Mouse (Mus musculus) heart, postnatal 4 days (tissue): ENCODE data around the gene Atf7ip. TPM values are rescaled to one million over a fixed set of nuclear protein-coding genes. Genes with fewer than 3 reads are reported as not detected.

ENCODE experiments used
- DNase-seq: peaks from one replicate; pipeline ENCODE4 v3.0.0; 2021
- total RNA-seq, 2 experiments: library from RNA; stranded (reverse); gene quantifications; 2 replicates each; pipeline ENCODE4 v1.2.3; 2021

Gene Atf7ip
- total RNA-seq, 2 experiments from 2014 or later = 107 to 108 TPM

GRCm38 (mm10) chr6:136486801-136487553, 19.0 kb upstream of the Atf7ip start:
- no peak for DNase-seq

DNA sequence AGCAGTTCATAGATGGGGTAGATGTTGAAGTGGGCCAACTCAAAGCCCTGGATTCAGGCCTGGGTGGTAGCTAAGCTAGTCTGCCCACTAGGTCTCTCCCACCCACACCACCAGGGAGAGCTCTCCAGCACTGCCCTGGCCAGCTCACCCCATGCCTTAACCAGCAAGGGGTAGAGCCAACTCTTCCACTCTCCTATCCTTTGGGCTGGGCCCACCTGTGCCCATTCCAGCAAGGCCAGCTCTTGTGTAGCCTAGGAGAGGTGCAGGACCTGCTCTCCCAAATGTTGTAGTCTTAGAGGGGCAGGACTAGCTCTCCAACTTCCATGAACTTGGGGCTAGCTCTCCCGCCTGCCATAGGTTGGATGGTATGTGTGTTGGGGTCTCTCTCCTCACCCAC, 18.4 kb upstream of the Atf7ip start:
- DNase-seq = no peak

DNA sequence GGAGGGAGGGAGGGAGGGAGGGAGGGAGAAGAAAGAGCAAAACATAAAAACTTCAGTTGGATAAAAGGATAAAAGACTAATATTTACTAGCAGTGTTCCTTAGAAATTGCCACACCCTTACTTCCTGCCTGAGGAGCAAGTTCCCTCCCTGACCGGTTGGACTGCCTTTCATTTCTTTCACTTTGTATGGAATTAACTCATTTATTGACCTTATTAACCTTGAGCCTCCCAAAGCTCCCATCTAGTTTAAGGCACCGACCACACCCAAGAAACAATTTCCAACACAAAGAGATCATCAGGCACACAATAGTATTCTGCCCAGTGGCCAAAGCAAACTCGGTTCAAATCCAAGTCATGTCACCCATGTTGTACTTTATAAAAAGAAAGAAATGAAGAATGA, 16.1 kb upstream of the Atf7ip start:
- DNase-seq = no peak

DNA sequence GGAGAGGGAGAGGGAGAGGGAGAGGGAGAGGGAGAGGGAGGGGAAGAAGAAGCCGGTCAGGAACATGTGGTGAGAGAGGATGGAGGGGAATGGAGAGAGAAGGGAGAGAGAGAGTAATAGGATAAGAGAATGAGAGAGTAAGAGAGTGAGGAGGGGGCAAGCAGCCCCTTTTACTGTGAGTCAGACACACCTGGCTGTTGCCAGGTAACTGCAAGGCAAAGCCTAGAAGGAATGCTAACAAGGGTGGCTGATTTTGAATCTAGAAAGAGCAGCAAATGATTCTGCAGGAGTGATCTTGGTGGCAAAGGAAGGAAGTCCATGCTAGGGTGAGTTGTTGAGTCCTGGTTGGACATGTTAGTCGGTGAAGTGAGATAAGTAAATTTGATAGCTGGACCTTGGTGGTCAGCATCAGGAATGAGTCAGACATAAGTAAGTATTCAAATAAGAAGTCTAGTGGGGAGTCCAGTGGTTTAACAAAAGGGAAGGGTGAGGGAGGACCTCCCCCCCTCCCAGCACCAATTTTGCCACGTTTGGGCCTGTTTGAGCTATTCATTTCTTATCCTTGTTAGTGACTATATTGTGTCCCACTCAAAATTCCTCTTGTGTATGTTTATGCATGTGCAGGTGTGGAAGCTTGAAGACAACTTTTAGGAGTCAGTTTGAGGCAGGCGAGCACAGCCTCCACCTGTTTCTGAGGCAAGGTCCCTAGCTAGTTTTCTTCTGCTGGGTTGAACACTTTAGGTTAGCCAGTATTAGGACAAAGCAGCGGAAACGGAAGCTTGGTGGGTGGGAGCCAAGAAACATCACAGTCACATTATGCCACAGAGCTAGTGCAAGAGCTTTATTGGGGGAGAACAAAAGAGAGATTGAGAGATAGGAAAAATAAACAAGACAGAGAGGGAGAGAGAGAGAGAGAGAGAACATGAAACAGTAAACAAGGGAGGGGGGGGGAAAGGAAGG, 15.2 kb upstream of the Atf7ip start:
- DNase-seq = peak; percentile 25

DNA sequence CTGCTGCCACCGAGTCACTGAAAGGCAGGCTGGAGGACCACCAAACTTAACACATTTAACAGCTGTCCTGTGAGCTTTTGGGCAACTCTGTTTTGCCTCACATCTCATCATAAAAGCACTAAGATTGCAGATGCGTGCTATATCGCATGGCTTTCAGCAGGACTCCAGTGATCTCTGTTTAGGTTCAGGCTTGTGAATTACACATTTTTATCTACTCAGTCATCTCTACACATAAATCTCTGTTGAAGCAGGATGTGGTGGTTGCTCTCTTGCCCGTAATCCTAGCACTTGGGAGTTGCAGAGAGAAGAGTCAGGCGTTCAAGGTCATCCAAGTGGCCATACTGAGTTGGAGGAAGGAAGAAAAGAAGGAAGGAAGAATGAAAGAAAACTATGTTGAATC, 14.3 kb upstream of the Atf7ip start:
- DNase-seq = no peak

- no peak for DNase-seq
These were observed 13.7 kb upstream of the Atf7ip start for GRCm38 (mm10) chr6:136492251-136492650.

DNA sequence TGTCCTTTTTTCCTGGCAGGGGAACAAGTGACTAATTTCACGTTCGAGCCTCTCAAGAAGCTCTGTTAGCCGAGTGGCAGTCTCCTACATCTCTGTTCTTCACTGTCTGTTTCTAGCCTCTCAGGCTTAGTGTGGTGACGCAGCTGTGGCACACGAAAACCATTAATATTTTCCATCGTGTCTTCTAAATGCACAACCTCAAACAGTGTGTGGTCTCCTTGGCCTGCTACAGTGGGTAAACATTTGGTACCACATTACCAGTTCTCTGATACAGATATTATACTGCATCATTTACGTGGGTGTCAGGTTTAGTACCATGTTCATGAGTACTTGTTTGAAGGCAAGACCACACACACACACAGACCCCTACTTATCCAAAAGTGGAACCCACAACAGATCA, 12.5 kb upstream of the Atf7ip start:
- no peak for DNase-seq

GRCm38 (mm10) chr6:136493910-136494751, 11.8 kb upstream of the Atf7ip start:
- no peak for DNase-seq

- no peak for DNase-seq
These were observed 10.9 kb upstream of the Atf7ip start for GRCm38 (mm10) chr6:136495023-136495422.

DNA sequence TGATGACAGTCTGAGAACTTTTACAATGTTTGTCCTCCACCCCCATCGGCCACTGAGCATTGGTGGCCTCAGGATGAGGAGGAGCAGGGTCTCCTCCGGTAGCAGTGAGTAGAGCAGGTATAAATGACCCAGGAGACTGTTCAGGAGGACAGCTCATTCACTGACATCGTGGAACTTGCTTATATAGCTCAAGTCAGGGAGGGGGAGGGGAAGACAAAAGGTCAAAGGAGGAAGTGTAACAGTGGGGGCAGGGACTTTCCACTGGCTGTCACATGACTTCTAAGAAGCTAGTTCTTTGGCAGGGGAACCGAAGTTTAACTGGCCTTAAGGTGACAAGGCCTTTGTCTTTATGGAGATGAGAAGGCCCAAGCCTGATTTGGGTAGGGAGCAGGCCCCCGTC, 8.2 kb upstream of the Atf7ip start:
- no peak for DNase-seq

DNA sequence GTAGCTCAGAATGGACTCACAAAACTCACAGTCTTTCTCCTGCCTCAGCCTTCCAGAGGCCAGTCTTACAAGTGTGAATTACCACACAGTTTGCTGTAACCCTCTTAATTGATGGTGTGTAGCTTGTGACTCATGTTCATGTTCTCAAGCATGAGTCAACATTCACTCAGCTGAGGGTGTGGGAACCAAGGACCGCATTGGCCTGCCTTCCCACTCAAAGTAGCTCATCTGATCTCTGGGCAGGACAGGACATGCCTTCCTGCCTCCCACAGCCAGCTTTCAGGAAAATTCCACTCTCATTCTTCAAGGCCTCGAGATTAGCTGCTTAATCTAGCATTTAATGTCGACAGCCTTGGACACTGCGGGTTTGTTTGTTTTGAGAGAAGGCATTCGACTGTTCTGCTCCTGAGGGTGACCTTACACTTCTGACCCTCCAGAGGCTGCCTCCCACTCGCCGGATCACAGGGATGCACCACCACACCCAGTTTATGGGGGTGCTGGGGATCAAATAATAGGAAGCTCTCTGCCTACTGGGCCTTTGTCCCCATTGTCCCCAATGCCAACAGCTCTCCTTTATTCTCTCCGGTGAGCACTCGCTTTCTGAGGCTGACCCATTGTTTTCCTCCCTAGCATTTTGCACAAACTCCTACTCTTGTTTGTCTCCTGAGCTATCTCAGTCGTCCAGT, 6.5 kb upstream of the Atf7ip start:
- no peak for DNase-seq

DNA sequence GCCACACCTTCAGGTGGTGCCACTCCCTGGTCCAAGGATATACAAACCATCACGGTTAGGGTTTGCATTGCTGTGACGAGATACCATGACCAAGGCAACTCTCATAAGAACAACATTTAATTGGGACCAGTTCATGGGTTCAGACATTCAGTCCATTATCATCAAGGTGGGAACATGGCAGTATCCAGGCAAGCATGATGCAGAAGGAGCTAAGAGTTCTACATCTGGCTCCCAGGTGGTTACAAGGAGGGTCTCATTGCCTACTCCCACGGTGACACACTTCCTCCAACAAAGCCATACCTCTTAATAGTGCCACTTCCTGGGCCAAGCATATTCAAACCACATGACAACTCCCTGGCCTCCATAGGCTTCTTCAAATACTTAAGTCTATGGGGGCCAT, 2.7 kb downstream of the Atf7ip start:
- DNase-seq = no peak

DNA sequence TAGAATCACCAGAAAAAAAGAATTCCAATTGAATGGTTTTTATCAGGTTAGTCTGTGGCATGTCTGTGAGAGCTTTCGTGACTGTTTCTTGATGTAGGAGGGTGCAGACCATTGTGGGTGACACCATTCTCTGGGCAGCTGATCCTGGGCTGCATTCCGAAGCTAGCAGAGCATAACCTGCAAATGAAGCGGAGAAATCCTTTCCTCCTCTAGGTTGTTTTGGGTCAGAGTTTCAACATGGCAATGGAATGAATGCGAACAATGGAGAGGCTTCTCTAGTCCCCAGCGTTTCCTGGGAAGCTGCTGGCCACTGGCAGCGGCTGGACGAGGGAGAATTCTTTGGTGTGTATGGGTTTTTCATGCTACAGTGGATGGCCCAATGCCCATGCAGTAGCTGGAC, 5.0 kb downstream of the Atf7ip start:
- no peak for DNase-seq

- no peak for DNase-seq
These were observed 6.4 kb downstream of the Atf7ip start for GRCm38 (mm10) chr6:136512351-136512750.

GRCm38 (mm10) chr6:136516626-136517025, 10.7 kb downstream of the Atf7ip start:
- no peak for DNase-seq

DNA sequence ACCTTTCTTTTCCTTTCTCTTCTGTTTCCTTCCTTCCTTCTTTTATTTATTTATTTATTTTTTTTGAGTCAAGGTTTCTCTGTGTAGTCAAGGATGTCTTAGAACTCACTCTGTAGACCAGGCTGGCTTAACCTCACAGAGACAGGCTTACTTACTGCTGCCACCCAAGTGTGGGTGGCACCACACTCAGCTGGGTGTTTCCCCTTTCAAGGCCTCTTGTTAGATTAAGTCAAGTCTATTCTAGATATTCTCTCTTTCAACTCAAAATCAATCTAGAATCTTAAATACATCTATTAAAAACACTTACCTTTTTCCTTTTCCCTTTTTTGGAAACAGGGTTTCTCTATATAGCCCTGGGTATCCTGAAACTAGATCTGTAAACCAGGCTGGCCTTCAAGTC, 11.3 kb downstream of the Atf7ip start:
- no peak for DNase-seq

GRCm38 (mm10) chr6:136518537-136519246, 12.7 kb downstream of the Atf7ip start:
- DNase-seq = peak; percentile 95

GRCm38 (mm10) chr6:136519254-136519653, 13.3 kb downstream of the Atf7ip start:
- no peak for DNase-seq

DNA sequence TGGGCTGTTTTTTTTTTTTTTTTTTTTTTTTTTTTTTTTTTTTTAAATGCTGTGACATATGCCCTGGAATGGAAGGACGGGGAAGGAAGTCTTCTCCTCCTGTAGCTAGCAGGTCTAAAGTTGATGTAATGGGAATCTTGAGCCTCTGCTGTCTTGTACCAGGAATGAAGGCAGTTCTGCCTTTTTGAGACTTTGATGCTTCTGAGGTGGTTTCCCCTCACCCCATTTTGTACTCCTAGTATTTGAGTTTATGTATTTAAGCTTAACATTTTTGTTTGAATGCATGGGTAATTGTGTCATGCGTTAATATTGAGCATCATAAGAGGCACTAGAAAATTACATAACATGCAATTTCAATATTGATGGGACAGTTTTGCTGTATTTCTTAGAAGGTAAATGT, 14.4 kb downstream of the Atf7ip start:
- DNase-seq = no peak

DNA sequence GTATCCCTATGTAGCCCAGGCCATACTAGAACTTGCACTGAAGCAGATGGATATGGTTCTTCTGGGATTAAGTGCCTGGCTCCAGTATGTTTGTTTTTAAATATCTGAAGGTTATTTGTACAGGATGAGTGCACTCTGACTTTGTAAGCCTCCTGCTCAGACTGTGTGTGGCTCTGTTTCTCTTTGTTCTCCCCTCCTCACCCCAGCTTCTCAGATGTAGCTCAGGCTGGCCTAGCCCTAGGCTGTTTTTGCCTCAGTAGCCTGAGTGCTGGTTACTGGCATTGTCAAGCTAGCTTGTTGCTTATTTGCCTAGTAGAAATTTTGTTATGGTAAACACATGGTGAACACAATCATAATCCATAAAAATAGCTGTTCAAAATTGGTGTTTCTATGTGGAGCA, 15.7 kb downstream of the Atf7ip start:
- DNase-seq = no peak

DNA sequence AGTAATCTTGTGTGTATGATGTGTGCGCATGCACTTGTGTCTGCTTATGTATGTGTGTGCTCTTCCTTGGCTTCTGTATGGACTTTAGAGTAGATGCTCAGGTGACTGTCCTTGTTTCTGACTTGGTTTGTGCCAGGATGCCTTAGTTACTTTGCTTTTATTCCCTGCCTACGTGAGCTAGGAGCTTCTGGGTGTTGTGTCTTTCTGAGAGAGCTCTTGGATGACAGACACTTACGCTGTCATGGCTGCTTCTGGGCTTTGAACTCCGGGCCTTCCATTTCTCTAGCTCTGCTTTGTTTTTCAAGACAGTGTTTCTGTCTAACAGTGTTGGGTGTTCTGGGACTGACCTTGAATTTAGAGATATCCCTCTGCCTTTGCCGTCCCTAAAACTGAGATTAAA, 16.7 kb downstream of the Atf7ip start:
- no peak for DNase-seq
